Mouse (Mus musculus) thymus, adult 2 months (tissue): ENCODE measurements around the gene Sprr2a2.

Experiments used
- CTCF ChIP-seq: fragments of 200-500 bp; IDR thresholded peaks from 2 replicates; pipeline ENCODE4 v1.5.1; 2012; ENCODE audit warnings: mild to moderate bottlenecking, control low read depth, low read length, moderate library complexity, borderline replicate concordance; ENCODE audit not compliant: control insufficient read depth, poor library complexity, insufficient read depth; ENCODE audit errors: extremely low read depth
- POLR2A ChIP-seq: fragments of 200-500 bp; IDR thresholded peaks from 2 replicates; pipeline ENCODE4 v1.6.1; 2012; ENCODE audit warnings: mild to moderate bottlenecking, low read length, control low read depth, moderate library complexity; ENCODE audit not compliant: control insufficient read depth, poor library complexity, insufficient read depth; ENCODE audit errors: extremely low read depth

DNA sequence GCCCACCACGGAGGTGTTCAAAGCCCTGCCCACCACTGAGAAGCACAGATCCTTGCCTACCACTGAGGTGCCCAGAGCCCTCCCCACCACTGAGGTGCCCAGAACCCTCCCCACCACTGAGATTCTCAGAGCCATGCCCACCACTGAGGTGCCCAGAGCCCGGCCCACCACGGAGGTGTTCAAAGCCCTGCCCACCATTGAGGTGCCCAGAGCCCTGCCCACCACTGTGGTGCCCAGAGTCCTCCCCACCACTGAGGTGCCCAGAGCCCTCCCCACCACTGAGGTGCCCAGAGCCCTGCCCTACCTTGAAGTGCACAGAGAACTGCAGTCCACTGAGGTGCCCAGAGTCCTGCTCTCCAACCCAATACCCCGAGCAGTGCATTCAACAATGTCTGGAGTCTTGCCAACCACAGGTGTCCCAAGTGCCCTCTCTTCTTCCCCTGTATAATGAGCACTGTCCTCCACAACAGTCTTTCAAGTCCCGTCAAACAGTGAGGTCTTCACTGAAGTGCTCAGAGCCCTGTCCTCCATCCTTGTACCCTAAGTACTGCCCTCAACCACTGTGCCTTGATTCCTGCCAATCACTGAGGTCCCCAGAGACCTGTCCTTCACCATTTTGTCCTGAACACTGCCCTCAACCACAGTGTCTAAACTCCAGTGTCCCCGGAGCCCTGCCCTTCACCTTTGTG is 20.1 kb upstream of the Sprr2a2 start:
- TF ChIP-seq CTCF (no peak), POLR2A (no peak)
